Mouse (Mus musculus) liver, postnatal 0 days (tissue): ENCODE results near the gene Ccnt1. TPM values are rescaled to one million over a fixed set of nuclear protein-coding genes. Genes with fewer than 3 reads are reported as not detected.

ENCODE experiments used
- ATAC-seq: fragments of 200-750 bp; cut with Nextera tagmentation; 2 replicates; pipeline ENCODE4 v1.8.0; 2017; ENCODE audit warnings: mild to moderate bottlenecking, moderate library complexity
- DNase-seq: peaks from one replicate; pipeline ENCODE4 v3.0.0-alpha.2; 2016
- H3K27ac ChIP-seq: fragments of 300-500 bp; sonication (generic); 2 replicates; pipeline ENCODE4 v1.5.1; 2014; ENCODE audit warnings: antibody characterized with exemption, moderate library complexity, mild to moderate bottlenecking, low read depth
- H3K27me3 ChIP-seq: fragments of 300-500 bp; sonication (generic); 2 replicates; pipeline ENCODE4 v1.6.1; 2014; ENCODE audit warnings: low read length, control low read depth, mixed read lengths; ENCODE audit not compliant: insufficient read depth
- H3K36me3 ChIP-seq: fragments of 300-500 bp; sonication (generic); replicated peaks from 2 replicates; pipeline ENCODE4 v1.6.1; 2014; ENCODE audit warnings: mild to moderate bottlenecking, control low read depth, low read length, moderate library complexity, mixed read lengths; ENCODE audit not compliant: insufficient read depth
- H3K4me1 ChIP-seq: fragments of 300-500 bp; sonication (generic); 2 replicates; pipeline ENCODE4 v1.6.1; 2014; ENCODE audit warnings: antibody characterized with exemption, mild to moderate bottlenecking, control low read depth; ENCODE audit not compliant: insufficient read depth
- H3K4me2 ChIP-seq: fragments of 300-500 bp; sonication (generic); 2 replicates; pipeline ENCODE4 v1.6.1; 2014; ENCODE audit warnings: low read depth, mild to moderate bottlenecking, low read length, moderate library complexity, mixed read lengths
- H3K4me3 ChIP-seq: fragments of 300-500 bp; sonication (generic); 2 replicates; pipeline ENCODE4 v1.5.1; 2014; ENCODE audit warnings: low read depth, low read length
- H3K9ac ChIP-seq: fragments of 300-500 bp; sonication (generic); replicated peaks from 2 replicates; pipeline ENCODE4 v1.6.1; 2014; ENCODE audit warnings: mild to moderate bottlenecking, moderate library complexity
- H3K9me3 ChIP-seq: fragments of 300-500 bp; sonication (generic); 2 replicates; pipeline ENCODE4 v1.6.1; 2016; ENCODE audit warnings: mild to moderate bottlenecking, control low read depth, low read length, mixed read lengths
- CTCF ChIP-seq: sonication (generic); IDR thresholded peaks from 2 replicates; pipeline ENCODE4 v1.5.1; 2016; ENCODE audit warnings: antibody characterized with exemption, low read depth
- EP300 ChIP-seq: IDR thresholded peaks from 2 replicates; pipeline ENCODE4 v1.6.1; 2016; ENCODE audit warnings: antibody characterized with exemption, low read depth, mild to moderate bottlenecking
- WGBS: fragments of 180-500 bp; shearing (Covaris S2); extraction: QIAGEN DNeasy Blood & Tissue Kit; methylation state at CpG from one replicate; pipeline ENCODE4 v1.1.7; 2014; ENCODE audit not compliant: insufficient replicate concordance; 5-methylcytosine and 5-hydroxymethylcytosine counted together
- polyA plus RNA-seq: library from polyadenylated mRNA; unstranded; fragments of >200 nt; fragmentation: Nextera tagmentation; extraction: Ambion mirVana; gene quantifications from 2 replicates; pipeline ENCODE4 v1.2.1, GENCODE M21; 2015

Gene Ccnt1
- polyA plus RNA-seq, 1 experiment from 2014 or later, result 14.9 TPM

- 80% methylated on average over 3 of the region's 3 CpGs for WGBS
Measured at GRCm38 (mm10) chr15:98612229-98612628, 41.5 kb upstream of the Ccnt1 start.

GRCm38 (mm10) chr15:98610131-98610633 lies 39.5 kb upstream of the Ccnt1 start:
- TF ChIP-seq EP300, result no peak
- no peak for TF ChIP-seq CTCF
- peak overlapping the region; percentile 89 for H3K4me3 ChIP-seq
- ATAC-seq (no peak; the same call in 1 of the 2 replicates), DNase-seq (no peak)
- no peaks in the 10 kb centered on the region for H3K9me3 ChIP-seq
- peak overlapping the region; percentile 95 for H3K4me2 ChIP-seq
- 10% methylated on average over 12 of the region's 12 CpGs for WGBS
- peaks cover 27% of the 10 kb centered on the region for H3K4me1 ChIP-seq
- peak overlapping the region; percentile 90 for H3K9ac ChIP-seq
- H3K27me3 ChIP-seq, result no peaks in the 10 kb centered on the region
- H3K27ac ChIP-seq, result peak overlapping the region; percentile 84
- H3K36me3 ChIP-seq, result no peaks in the 10 kb centered on the region

More at GRCm38 (mm10) chr15:98612229-98612628, 41.5 kb upstream of the Ccnt1 start:
- Histone ChIP-seq H3K9me3 (no peaks in the 10 kb centered on the region), H3K4me1 (peaks cover 15% of the 10 kb centered on the region), H3K36me3 (no peaks in the 10 kb centered on the region), H3K27ac (no peak overlapping the region), H3K4me3 (no peak overlapping the region), H3K9ac (no peak overlapping the region), H3K27me3 (no peaks in the 10 kb centered on the region), H3K4me2 (no peak overlapping the region)
- DNase-seq, result no peak
- no peak for ATAC-seq
- TF ChIP-seq EP300, result no peak
- no peak for TF ChIP-seq CTCF

GRCm38 (mm10) chr15:98609331-98610130 lies 38.8 kb upstream of the Ccnt1 start, which contains the start of gene Adcy6:
Gene Adcy6, minus strand, starts transcription at chr15:98610076.
- Histone ChIP-seq H3K36me3 (no peaks in the 10 kb centered on the region), H3K4me2 (peak within 1 kb of the TSS; percentile 95), H3K4me1 (peaks cover 32% of the 10 kb centered on the region), H3K27ac (peak within 1 kb of the TSS; percentile 84), H3K9ac (peak within 1 kb of the TSS; percentile 90), H3K4me3 (peak within 1 kb of the TSS; percentile 89), H3K27me3 (no peaks in the 10 kb centered on the region), H3K9me3 (no peaks in the 10 kb centered on the region)
- WGBS, result under 1% methylated on average over 48 of the region's 75 CpGs
- no peak for TF ChIP-seq EP300
- TF ChIP-seq CTCF, result no peak
- peak; percentile 80 for DNase-seq
- ATAC-seq, result peak; percentile 59

GRCm38 (mm10) chr15:98608784-98609250 lies 38.1 kb upstream of the Ccnt1 start:
- DNase-seq (peak; percentile 50), ATAC-seq (peak; percentile 11)
- TF ChIP-seq EP300 (no peak), CTCF (no peak)
- H3K9ac ChIP-seq, result peak overlapping the region; percentile 90
- H3K9me3 ChIP-seq, result no peaks in the 10 kb centered on the region
- peaks cover 39% of the 10 kb centered on the region for H3K4me1 ChIP-seq
- peak overlapping the region; percentile 89 for H3K4me3 ChIP-seq
- H3K27me3 ChIP-seq, result no peaks in the 10 kb centered on the region
- H3K36me3 ChIP-seq, result peaks cover 3% of the 10 kb centered on the region
- H3K4me2 ChIP-seq, result peak overlapping the region; percentile 95
- 0% methylated on average over 6 of the region's 26 CpGs for WGBS
- peak overlapping the region; percentile 84 for H3K27ac ChIP-seq

GRCm38 (mm10) chr15:98608058-98608783 lies 37.5 kb upstream of the Ccnt1 start:
- Histone ChIP-seq H3K4me2 (peak overlapping the region; percentile 95), H3K27me3 (no peaks in the 10 kb centered on the region), H3K36me3 (peaks cover 6% of the 10 kb centered on the region), H3K9me3 (no peaks in the 10 kb centered on the region), H3K9ac (peak overlapping the region; percentile 90), H3K4me3 (peak overlapping the region; percentile 89), H3K4me1 (peaks cover 44% of the 10 kb centered on the region), H3K27ac (peak overlapping the region; percentile 84)
- ATAC-seq (no peak), DNase-seq (no peak)
- TF ChIP-seq CTCF, result no peak
- TF ChIP-seq EP300, result no peak
- WGBS, result 31% methylated on average over 7 of the region's 10 CpGs

- Histone ChIP-seq H3K4me3 (peak overlapping the region; percentile 89), H3K9me3 (no peaks in the 10 kb centered on the region), H3K4me1 (peaks cover 50% of the 10 kb centered on the region), H3K27me3 (no peaks in the 10 kb centered on the region), H3K4me2 (peak overlapping the region; percentile 95), H3K27ac (peak overlapping the region; percentile 84), H3K36me3 (peaks cover 6% of the 10 kb centered on the region), H3K9ac (peak overlapping the region; percentile 90)
- TF ChIP-seq EP300, result no peak; the same call in 1 of the 2 replicates
- WGBS, result 31% methylated on average over 4 of the region's 4 CpGs
- peak; percentile 37 for DNase-seq
- no peak for ATAC-seq
Measured at GRCm38 (mm10) chr15:98607557-98607956, 36.8 kb upstream of the Ccnt1 start.
